Mouse (Mus musculus) lung, postnatal 0 days (tissue): ENCODE measurements at regions not wholly inside any gene's neighbourhood (a gene's known extent, or its start where the extent isn't known, plus 50 kb on each side); places are given as distances from the start of the nearest gene placed in this dataset.

Experiments
- CTCF ChIP-seq: IDR thresholded peaks from 2 replicates; pipeline ENCODE4 v1.5.1; 2016; ENCODE audit warnings: antibody characterized with exemption, mild to moderate bottlenecking
- EP300 ChIP-seq: IDR thresholded peaks from 2 replicates; pipeline ENCODE4 v1.6.1; 2016; ENCODE audit warnings: antibody characterized with exemption, mild to moderate bottlenecking, control low read depth

GRCm38 (mm10) chr19:37815627-37816026, 118.0 kb downstream of the Cyp26a1 start:
- TF ChIP-seq CTCF (no peak), EP300 (no peak)
